Mouse (Mus musculus): ENCODE results near the gene Armc2. TPM values are rescaled to one million over a fixed set of nuclear protein-coding genes. Genes with fewer than 3 reads are reported as not detected.
A peak's percentile ranks its signal among the peaks of the same experiment; 100 is the strongest.

The Armc2 gene
- polyA plus RNA-seq, 1 experiment from 2014 or later: 2.4 TPM

- H3K9ac ChIP-seq (replicated peaks; ENCODE audit: low read length): no peak overlapping the region
- 88% methylated on average over 4 of the region's 4 CpGs for WGBS
- no peak for ATAC-seq (replicated peaks; ENCODE audit: insufficient number of reproducible peaks, low FRiP score, low TSS enrichment, low read depth)
Observed at GRCm38 (mm10) chr10:41891312-41891711, 126.9 kb downstream of the Armc2 start.

GRCm38 (mm10) chr10:41890537-41890936, 127.7 kb downstream of the Armc2 start:
- Histone ChIP-seq H3K9me3 (replicated peaks; ENCODE audit: control insufficient read depth, low read length) (no peaks in the 10 kb centered on the region), H3K4me2 (ENCODE audit: low read depth, low read length) (no peak overlapping the region)

More at GRCm38 (mm10) chr10:41891312-41891711, 126.9 kb downstream of the Armc2 start:
- no peaks in the 10 kb centered on the region for H3K9me3 ChIP-seq (replicated peaks; ENCODE audit: control insufficient read depth, low read length)
- DNase-seq (ENCODE audit: low spot score): no peak
- no peaks in the 10 kb centered on the region for H3K27me3 ChIP-seq (ENCODE audit: control insufficient read depth, insufficient read depth, low read length)
- H3K4me2 ChIP-seq (ENCODE audit: low read depth, low read length): no peak overlapping the region
- H3K4me1 ChIP-seq (ENCODE audit: control insufficient read depth, insufficient read depth, low read length): no peaks in the 10 kb centered on the region
- H3K36me3 ChIP-seq (replicated peaks; ENCODE audit: control insufficient read depth, insufficient read depth, low read depth, low read length): no peaks in the 10 kb centered on the region
- H3K27ac ChIP-seq (replicated peaks; ENCODE audit: low read depth, low read length): no peak overlapping the region
- no peak overlapping the region for H3K4me3 ChIP-seq (ENCODE audit: low read depth, low read length)

GRCm38 (mm10) chr10:41889566-41889965, 128.7 kb downstream of the Armc2 start:
- DNase-seq (ENCODE audit: low spot score) (no peak), ATAC-seq (replicated peaks; ENCODE audit: insufficient number of reproducible peaks, low FRiP score, low TSS enrichment, low read depth) (no peak)
- 70% methylated on average over 5 of the region's 5 CpGs for WGBS
- H3K4me2 ChIP-seq (ENCODE audit: low read depth, low read length): no peak overlapping the region
- H3K36me3 ChIP-seq (replicated peaks; ENCODE audit: control insufficient read depth, insufficient read depth, low read depth, low read length): no peaks in the 10 kb centered on the region
- no peak overlapping the region for H3K4me3 ChIP-seq (ENCODE audit: low read depth, low read length)
- H3K27me3 ChIP-seq (ENCODE audit: control insufficient read depth, insufficient read depth, low read length): no peaks in the 10 kb centered on the region
- no peak overlapping the region for H3K9ac ChIP-seq (replicated peaks; ENCODE audit: low read length)
- H3K9me3 ChIP-seq (replicated peaks; ENCODE audit: control insufficient read depth, low read length): no peaks in the 10 kb centered on the region
- no peaks in the 10 kb centered on the region for H3K4me1 ChIP-seq (ENCODE audit: control insufficient read depth, insufficient read depth, low read length)
- H3K27ac ChIP-seq (replicated peaks; ENCODE audit: low read depth, low read length): no peak overlapping the region

More at GRCm38 (mm10) chr10:41890537-41890936, 127.7 kb downstream of the Armc2 start:
- Histone ChIP-seq H3K9ac (replicated peaks; ENCODE audit: low read length) (no peak overlapping the region), H3K4me3 (ENCODE audit: low read depth, low read length) (no peak overlapping the region), H3K36me3 (replicated peaks; ENCODE audit: control insufficient read depth, insufficient read depth, low read depth, low read length) (no peaks in the 10 kb centered on the region), H3K4me1 (ENCODE audit: control insufficient read depth, insufficient read depth, low read length) (no peaks in the 10 kb centered on the region), H3K27ac (replicated peaks; ENCODE audit: low read depth, low read length) (no peak overlapping the region), H3K27me3 (ENCODE audit: control insufficient read depth, insufficient read depth, low read length) (no peaks in the 10 kb centered on the region)
- no peak for ATAC-seq (replicated peaks; ENCODE audit: insufficient number of reproducible peaks, low FRiP score, low TSS enrichment, low read depth)
- DNase-seq (ENCODE audit: low spot score): no peak

- Histone ChIP-seq H3K27me3 (ENCODE audit: control insufficient read depth, insufficient read depth, low read length) (no peaks in the 10 kb centered on the region), H3K4me2 (ENCODE audit: low read depth, low read length) (no peak overlapping the region), H3K4me1 (ENCODE audit: control insufficient read depth, insufficient read depth, low read length) (no peaks in the 10 kb centered on the region), H3K27ac (replicated peaks; ENCODE audit: low read depth, low read length) (no peak overlapping the region), H3K4me3 (ENCODE audit: low read depth, low read length) (no peak overlapping the region), H3K9me3 (replicated peaks; ENCODE audit: control insufficient read depth, low read length) (no peaks in the 10 kb centered on the region), H3K36me3 (replicated peaks; ENCODE audit: control insufficient read depth, insufficient read depth, low read depth, low read length) (no peaks in the 10 kb centered on the region), H3K9ac (replicated peaks; ENCODE audit: low read length) (no peak overlapping the region)
- no peak for ATAC-seq (replicated peaks; ENCODE audit: insufficient number of reproducible peaks, low FRiP score, low TSS enrichment, low read depth)
- peak; percentile 39 for DNase-seq (ENCODE audit: low spot score)
- 62% methylated on average over 4 of the region's 4 CpGs for WGBS
Observed at GRCm38 (mm10) chr10:41888365-41888941, 129.8 kb downstream of the Armc2 start.

- Histone ChIP-seq H3K4me1 (ENCODE audit: control insufficient read depth, insufficient read depth, low read length) (no peaks in the 10 kb centered on the region), H3K27me3 (ENCODE audit: control insufficient read depth, insufficient read depth, low read length) (no peaks in the 10 kb centered on the region), H3K4me2 (ENCODE audit: low read depth, low read length) (peak overlapping the region; percentile 91), H3K36me3 (replicated peaks; ENCODE audit: control insufficient read depth, insufficient read depth, low read depth, low read length) (no peaks in the 10 kb centered on the region), H3K4me3 (ENCODE audit: low read depth, low read length) (peak overlapping the region; percentile 72), H3K27ac (replicated peaks; ENCODE audit: low read depth, low read length) (peak overlapping the region; percentile 84), H3K9me3 (replicated peaks; ENCODE audit: control insufficient read depth, low read length) (no peaks in the 10 kb centered on the region), H3K9ac (replicated peaks; ENCODE audit: low read length) (peak overlapping the region; percentile 84)
- DNase-seq (ENCODE audit: low spot score) (peak; percentile 97), ATAC-seq (replicated peaks; ENCODE audit: insufficient number of reproducible peaks, low FRiP score, low TSS enrichment, low read depth) (peak; percentile 96)
- WGBS: under 1% methylated on average over 65 of the region's 65 CpGs
Observed at GRCm38 (mm10) chr10:41887080-41887821, 131.0 kb downstream of the Armc2 start.

- no peak overlapping the region for H3K4me3 ChIP-seq (ENCODE audit: low read depth, low read length)
- no peaks in the 10 kb centered on the region for H3K36me3 ChIP-seq (replicated peaks; ENCODE audit: control insufficient read depth, insufficient read depth, low read depth, low read length)
- DNase-seq (ENCODE audit: low spot score) (no peak), ATAC-seq (replicated peaks; ENCODE audit: insufficient number of reproducible peaks, low FRiP score, low TSS enrichment, low read depth) (no peak)
- H3K4me2 ChIP-seq (ENCODE audit: low read depth, low read length): no peak overlapping the region
- no peak overlapping the region for H3K27ac ChIP-seq (replicated peaks; ENCODE audit: low read depth, low read length)
- no peak overlapping the region for H3K9ac ChIP-seq (replicated peaks; ENCODE audit: low read length)
- H3K4me1 ChIP-seq (ENCODE audit: control insufficient read depth, insufficient read depth, low read length): no peaks in the 10 kb centered on the region
- no peaks in the 10 kb centered on the region for H3K27me3 ChIP-seq (ENCODE audit: control insufficient read depth, insufficient read depth, low read length)
- WGBS: 52% methylated on average over 8 of the region's 8 CpGs
- no peaks in the 10 kb centered on the region for H3K9me3 ChIP-seq (replicated peaks; ENCODE audit: control insufficient read depth, low read length)
Observed at GRCm38 (mm10) chr10:41883741-41884575, 134.3 kb downstream of the Armc2 start.

GRCm38 (mm10) chr10:41881438-41881837, 136.8 kb downstream of the Armc2 start:
- H3K4me3 ChIP-seq (ENCODE audit: low read depth, low read length): no peak overlapping the region
- H3K4me1 ChIP-seq (ENCODE audit: control insufficient read depth, insufficient read depth, low read length): no peaks in the 10 kb centered on the region
- H3K27me3 ChIP-seq (ENCODE audit: control insufficient read depth, insufficient read depth, low read length): no peaks in the 10 kb centered on the region
- no peak for DNase-seq (ENCODE audit: low spot score)
- H3K27ac ChIP-seq (replicated peaks; ENCODE audit: low read depth, low read length): no peak overlapping the region
- H3K9me3 ChIP-seq (replicated peaks; ENCODE audit: control insufficient read depth, low read length): no peaks in the 10 kb centered on the region
- no peaks in the 10 kb centered on the region for H3K36me3 ChIP-seq (replicated peaks; ENCODE audit: control insufficient read depth, insufficient read depth, low read depth, low read length)
- WGBS: 31% methylated on average over 4 of the region's 4 CpGs
- no peak for ATAC-seq (replicated peaks; ENCODE audit: insufficient number of reproducible peaks, low FRiP score, low TSS enrichment, low read depth)
- H3K9ac ChIP-seq (replicated peaks; ENCODE audit: low read length): no peak overlapping the region
- no peak overlapping the region for H3K4me2 ChIP-seq (ENCODE audit: low read depth, low read length)

GRCm38 (mm10) chr10:41880777-41881176, 137.5 kb downstream of the Armc2 start:
- ATAC-seq (replicated peaks; ENCODE audit: insufficient number of reproducible peaks, low FRiP score, low TSS enrichment, low read depth) (no peak), DNase-seq (ENCODE audit: low spot score) (no peak)
- Histone ChIP-seq H3K9me3 (replicated peaks; ENCODE audit: control insufficient read depth, low read length) (no peaks in the 10 kb centered on the region), H3K4me3 (ENCODE audit: low read depth, low read length) (no peak overlapping the region), H3K9ac (replicated peaks; ENCODE audit: low read length) (no peak overlapping the region), H3K27me3 (ENCODE audit: control insufficient read depth, insufficient read depth, low read length) (no peaks in the 10 kb centered on the region), H3K4me2 (ENCODE audit: low read depth, low read length) (no peak overlapping the region), H3K27ac (replicated peaks; ENCODE audit: low read depth, low read length) (no peak overlapping the region), H3K36me3 (replicated peaks; ENCODE audit: control insufficient read depth, insufficient read depth, low read depth, low read length) (no peaks in the 10 kb centered on the region), H3K4me1 (ENCODE audit: control insufficient read depth, insufficient read depth, low read length) (no peaks in the 10 kb centered on the region)
- WGBS: 15% methylated on average over 1 of the region's 1 CpGs
